Mouse (Mus musculus) lung, adult 18-20 months (tissue): ENCODE data around the gene Lgals7.

Experiments
- DNase-seq, 2 experiments: peaks; one replicate each; pipeline ENCODE4 v3.0.0; 2022; ENCODE audit warnings: mixed read lengths in 2 of 2

The Lgals7 gene

GRCm38 (mm10) chr7:28831411-28832125 is 32.1 kb upstream of the Lgals7 start:
- no peak for DNase-seq

- no peak for DNase-seq
Observed at GRCm38 (mm10) chr7:28832137-28832536, 31.5 kb upstream of the Lgals7 start.

GRCm38 (mm10) chr7:28833723-28834347 is 29.8 kb upstream of the Lgals7 start, which contains the start of gene Lgals4:
Lgals4 (plus strand) TSS chr7:28833854.
- DNase-seq, result no peak

- DNase-seq, result no peak
Observed at GRCm38 (mm10) chr7:28836936-28837335, 26.7 kb upstream of the Lgals7 start.

- peak; percentile 44 to 59 for DNase-seq
Observed at GRCm38 (mm10) chr7:28838331-28838730, 25.3 kb upstream of the Lgals7 start.

- DNase-seq, result no peak
Observed at GRCm38 (mm10) chr7:28847273-28847672, 16.4 kb upstream of the Lgals7 start.

GRCm38 (mm10) chr7:28849700-28850236 is 13.9 kb upstream of the Lgals7 start:
- no peak for DNase-seq

- no peak for DNase-seq
Observed at GRCm38 (mm10) chr7:28850642-28851041, 13.0 kb upstream of the Lgals7 start.

- no peak for DNase-seq
Observed at GRCm38 (mm10) chr7:28859953-28860352, 3.7 kb upstream of the Lgals7 start.

GRCm38 (mm10) chr7:28860898-28861297 is 2.8 kb upstream of the Lgals7 start:
- DNase-seq, result no peak

GRCm38 (mm10) chr7:28862817-28863499 is 695 bp upstream of the Lgals7 start:
- no peak for DNase-seq

GRCm38 (mm10) chr7:28864288-28864750 is 666 bp downstream of the Lgals7 start:
- DNase-seq, result no peak

- DNase-seq, result peak; percentile 88 to 92
Observed at GRCm38 (mm10) chr7:28865481-28866300, 2.0 kb downstream of the Lgals7 start.

- DNase-seq, result peak in 1 of 2 experiments; percentile 20
Observed at GRCm38 (mm10) chr7:28866769-28867507, 3.3 kb downstream of the Lgals7 start.

- DNase-seq, result peak; percentile 68 to 76
Observed at GRCm38 (mm10) chr7:28867508-28868340, 4.1 kb downstream of the Lgals7 start.

GRCm38 (mm10) chr7:28870901-28871664 is 7.4 kb downstream of the Lgals7 start:
- peak in 1 of 2 experiments; percentile 33 for DNase-seq

GRCm38 (mm10) chr7:28874565-28874964 is 10.9 kb downstream of the Lgals7 start:
- no peak for DNase-seq

- DNase-seq, result no peak
Observed at GRCm38 (mm10) chr7:28876099-28876498, 12.4 kb downstream of the Lgals7 start.

- DNase-seq, result no peak
Observed at GRCm38 (mm10) chr7:28877155-28877554, 13.5 kb downstream of the Lgals7 start.

GRCm38 (mm10) chr7:28877856-28878255 is 14.2 kb downstream of the Lgals7 start:
- DNase-seq, result no peak
